Mouse (Mus musculus): ENCODE data around the gene Rad54l2. TPM values are rescaled to one million over a fixed set of nuclear protein-coding genes. Genes with fewer than 3 reads are reported as not detected.

Gene Rad54l2
- total and polyA plus RNA-seq, 3 experiments: 9.5 to 14.8 (median 10.7) TPM

GRCm38 (mm10) chr9:106657592-106657991, 131.4 kb downstream of the Rad54l2 start:
- Histone ChIP-seq H3K4me1 (ENCODE audit: control insufficient read depth, insufficient read depth, low read length) (0 out of 2 replicates have a peak, but pooled peaks cover 3% of the 10 kb centered on the region), H3K9ac (ENCODE audit: low read depth, low read length) (no peak overlapping the region), H3K27me3 (ENCODE audit: control insufficient read depth, insufficient read depth, low read length) (no peaks in the 10 kb centered on the region; the same call in 1 of the 2 replicates), H3K79me2 (replicated peaks; ENCODE audit: control insufficient read depth, insufficient read depth, low read length) (no peaks in the 10 kb centered on the region), H3K36me3 (ENCODE audit: control insufficient read depth, insufficient read depth, low read length) (no peaks in the 10 kb centered on the region), H3K4me3 (no peak overlapping the region), H3K27ac (no peak overlapping the region)
- 58% methylated on average over 5 of the region's 5 CpGs for WGBS
- TF ChIP-seq EP300 (IDR thresholded peaks at IDR 0.05; ENCODE audit: insufficient read depth, low read depth, low read length) (no peak), CTCF (IDR thresholded peaks at IDR 0.05) (no peak), POLR2A (IDR thresholded peaks at IDR 0.05; ENCODE audit: insufficient read depth, low read depth, low read length) (no peak)
- no peak for DNase-seq
- intact Hi-C loops (cut with DNase I): no loop called here

GRCm38 (mm10) chr9:106656820-106657219, 132.2 kb downstream of the Rad54l2 start:
- no peaks in the 10 kb centered on the region; the same call in 1 of the 2 replicates for H3K27me3 ChIP-seq (ENCODE audit: control insufficient read depth, insufficient read depth, low read length)
- WGBS: 14% methylated on average over 5 of the region's 5 CpGs
- intact Hi-C loops (cut with DNase I): no loop called here
- no peak for TF ChIP-seq CTCF (IDR thresholded peaks at IDR 0.05)
- no peak for TF ChIP-seq POLR2A (IDR thresholded peaks at IDR 0.05; ENCODE audit: insufficient read depth, low read depth, low read length)
- no peak for TF ChIP-seq EP300 (IDR thresholded peaks at IDR 0.05; ENCODE audit: insufficient read depth, low read depth, low read length)
- no peak overlapping the region for H3K9ac ChIP-seq (ENCODE audit: low read depth, low read length)
- 0 out of 2 replicates have a peak, but pooled peaks cover 3% of the 10 kb centered on the region for H3K4me1 ChIP-seq (ENCODE audit: control insufficient read depth, insufficient read depth, low read length)
- H3K27ac ChIP-seq: no peak overlapping the region
- H3K4me3 ChIP-seq: no peak overlapping the region
- no peaks in the 10 kb centered on the region for H3K36me3 ChIP-seq (ENCODE audit: control insufficient read depth, insufficient read depth, low read length)
- H3K79me2 ChIP-seq (replicated peaks; ENCODE audit: control insufficient read depth, insufficient read depth, low read length): no peaks in the 10 kb centered on the region
- DNase-seq: no peak

- no peaks in the 10 kb centered on the region; the same call in 1 of the 2 replicates for H3K27me3 ChIP-seq (ENCODE audit: control insufficient read depth, insufficient read depth, low read length)
- peak; percentile 47 to 76 for DNase-seq
- 0 out of 2 replicates have a peak, but pooled peaks cover under 1% of the 10 kb centered on the region for H3K4me1 ChIP-seq (ENCODE audit: control insufficient read depth, insufficient read depth, low read length)
- no peaks in the 10 kb centered on the region for H3K79me2 ChIP-seq (replicated peaks; ENCODE audit: control insufficient read depth, insufficient read depth, low read length)
- no peak for TF ChIP-seq CTCF (IDR thresholded peaks at IDR 0.05)
- TF ChIP-seq EP300 (IDR thresholded peaks at IDR 0.05; ENCODE audit: insufficient read depth, low read depth, low read length): no peak
- TF ChIP-seq POLR2A (IDR thresholded peaks at IDR 0.05; ENCODE audit: insufficient read depth, low read depth, low read length): no peak
- no peak within 1 kb of the TSS for H3K4me3 ChIP-seq
- intact Hi-C loops (cut with DNase I): no loop called here
- H3K9ac ChIP-seq (ENCODE audit: low read depth, low read length): no peak within 1 kb of the TSS
- H3K36me3 ChIP-seq (ENCODE audit: control insufficient read depth, insufficient read depth, low read length): no peaks in the 10 kb centered on the region
- H3K27ac ChIP-seq: no peak within 1 kb of the TSS
- 1% methylated on average over 43 of the region's 44 CpGs for WGBS
Measured at GRCm38 (mm10) chr9:106655884-106656720, 132.9 kb downstream of the Rad54l2 start, which contains the start of gene Grm2. Gene Grm2, minus strand, starts transcription at chr9:106656082.

- peaks cover 3% of the 10 kb centered on the region for H3K27me3 ChIP-seq (ENCODE audit: control insufficient read depth, insufficient read depth, low read length)
Measured at GRCm38 (mm10) chr9:106652720-106653119, 136.3 kb downstream of the Rad54l2 start.

GRCm38 (mm10) chr9:106647226-106647625, 141.8 kb downstream of the Rad54l2 start:
- Histone ChIP-seq H3K4me1 (ENCODE audit: control insufficient read depth, insufficient read depth, low read length) (no peaks in the 10 kb centered on the region), H3K27me3 (ENCODE audit: control insufficient read depth, insufficient read depth, low read length) (peaks cover 6% of the 10 kb centered on the region), H3K79me2 (replicated peaks; ENCODE audit: control insufficient read depth, insufficient read depth, low read length) (no peaks in the 10 kb centered on the region), H3K36me3 (ENCODE audit: control insufficient read depth, insufficient read depth, low read length) (no peaks in the 10 kb centered on the region), H3K4me3 (no peak overlapping the region), H3K27ac (no peak overlapping the region), H3K9ac (ENCODE audit: low read depth, low read length) (no peak overlapping the region)
- intact Hi-C loops (cut with DNase I): no loop called here
- DNase-seq: no peak
- no peak for TF ChIP-seq EP300 (IDR thresholded peaks at IDR 0.05; ENCODE audit: insufficient read depth, low read depth, low read length)
- no peak for TF ChIP-seq POLR2A (IDR thresholded peaks at IDR 0.05; ENCODE audit: insufficient read depth, low read depth, low read length)
- TF ChIP-seq CTCF (IDR thresholded peaks at IDR 0.05): no peak
- WGBS: 56% methylated on average over 27 of the region's 27 CpGs

More at GRCm38 (mm10) chr9:106652720-106653119, 136.3 kb downstream of the Rad54l2 start:
- intact Hi-C loops (cut with DNase I): no loop called here
- H3K36me3 ChIP-seq (ENCODE audit: control insufficient read depth, insufficient read depth, low read length): no peaks in the 10 kb centered on the region
- no peak overlapping the region for H3K9ac ChIP-seq (ENCODE audit: low read depth, low read length)
- TF ChIP-seq EP300 (IDR thresholded peaks at IDR 0.05; ENCODE audit: insufficient read depth, low read depth, low read length) (no peak), CTCF (IDR thresholded peaks at IDR 0.05) (peak; percentile 49), POLR2A (IDR thresholded peaks at IDR 0.05; ENCODE audit: insufficient read depth, low read depth, low read length) (no peak)
- no peak for DNase-seq
- WGBS: 87% methylated on average over 1 of the region's 1 CpGs
- no peak overlapping the region for H3K4me3 ChIP-seq
- H3K4me1 ChIP-seq (ENCODE audit: control insufficient read depth, insufficient read depth, low read length): no peaks in the 10 kb centered on the region
- H3K79me2 ChIP-seq (replicated peaks; ENCODE audit: control insufficient read depth, insufficient read depth, low read length): no peaks in the 10 kb centered on the region
- no peak overlapping the region for H3K27ac ChIP-seq

All from heart, adult 2 months (tissue).